In the genomic region with DNA sequence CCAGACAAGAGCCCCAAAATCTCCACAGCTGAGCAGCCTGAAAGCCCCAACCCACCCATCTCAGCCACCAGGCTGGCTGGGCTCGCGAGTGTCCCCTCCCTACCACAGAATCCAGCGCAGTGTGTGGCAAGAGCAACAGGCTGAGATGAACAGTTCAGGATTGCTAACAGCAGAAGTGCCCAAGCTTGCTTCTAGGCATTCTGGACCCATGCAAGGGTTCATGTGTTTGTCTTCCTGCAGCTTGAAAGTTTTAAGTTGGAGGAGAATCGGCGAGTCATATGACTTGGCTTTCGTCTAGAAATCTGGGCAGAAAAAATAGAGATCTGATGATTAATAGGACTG, we compare ENCODE assay signal across 8 mouse cellular contexts. TPM values are rescaled to one million over a fixed set of nuclear protein-coding genes. Genes with fewer than 3 reads are reported as not detected.
DNase-seq lines count a peak whose midpoint lies in the region; ATAC-seq and TF ChIP-seq lines count a peak whose summit lies in the region.

No protein-coding gene starts in this region.

- 0 out of 2 replicates have a peak overlapping the region, but pooled peaks have one; percentile 23 for H3K9ac ChIP-seq in limb, embryonic 15.5 days
- peak overlapping the region; percentile 45; the same call in 1 of the 2 replicates for H3K9ac ChIP-seq in stomach, postnatal 0 days (ENCODE audit: low read length)

- peak; percentile 38 for ATAC-seq in cerebellum, adult (ENCODE audit: insufficient number of reproducible peaks, low FRiP score, low TSS enrichment)
- ATAC-seq in megakaryocyte, adult 5-6 weeks (ENCODE audit: poor library complexity, severe bottlenecking) = no peak
- 0 out of 2 replicates have a peak, but pooled peaks have one; percentile 67 for ATAC-seq in limb, embryonic 15.5 days (ENCODE audit: insufficient number of reproducible peaks, low FRiP score, low TSS enrichment, low read depth)
- no peak for ATAC-seq in stomach, postnatal 0 days (ENCODE audit: low FRiP score, low TSS enrichment)
- no peak for ATAC-seq in frontal cortex, adult (ENCODE audit: low TSS enrichment)

- no peak for DNase-seq in cerebellum, adult 11-12 months
- no peak for DNase-seq in stomach, postnatal 0 days (ENCODE audit: low spot score)
- no peak for DNase-seq in cerebellum, adult 9-11 months

- H3K27ac ChIP-seq in limb, embryonic 15.5 days = no peak overlapping the region
- no peak overlapping the region for H3K27ac ChIP-seq in stomach, postnatal 0 days (replicated peaks)

- H3K36me3 ChIP-seq in megakaryocyte, embryonic 14.5 days (replicated peaks; ENCODE audit: low read length) = no peaks in the 10 kb centered on the region
- H3K36me3 ChIP-seq in limb, embryonic 15.5 days = no peaks in the 10 kb centered on the region
- no peaks in the 10 kb centered on the region for H3K36me3 ChIP-seq in stomach, postnatal 0 days (ENCODE audit: control insufficient read depth, insufficient read depth, low read length)

- under 1% methylated on average over 6 of the region's 6 CpGs for WGBS in limb, embryonic 15.5 days
- 0% methylated on average over 6 of the region's 6 CpGs for WGBS in stomach, postnatal 0 days

- peak overlapping the region; percentile 84 for H3K4me3 ChIP-seq in megakaryocyte, embryonic 14.5 days (replicated peaks)
- H3K4me3 ChIP-seq in limb, embryonic 15.5 days = peak overlapping the region; percentile 47
- H3K4me3 ChIP-seq in stomach, postnatal 0 days (ENCODE audit: low read depth, low read length) = peak overlapping the region; percentile 40

- H3K4me2 ChIP-seq in limb, embryonic 15.5 days = peak overlapping the region; percentile 75
- peak overlapping the region; percentile 73 for H3K4me2 ChIP-seq in stomach, postnatal 0 days (replicated peaks; ENCODE audit: low read depth)

- peaks cover 19% of the 10 kb centered on the region for H3K27me3 ChIP-seq in megakaryocyte, embryonic 14.5 days (replicated peaks)
- H3K27me3 ChIP-seq in limb, embryonic 15.5 days = peaks cover 18% of the 10 kb centered on the region
- H3K27me3 ChIP-seq in stomach, postnatal 0 days (ENCODE audit: control insufficient read depth, insufficient read depth, low read length) = no peaks in the 10 kb centered on the region

- TF ChIP-seq CTCF in stomach, postnatal 0 days (IDR thresholded peaks at IDR 0.05; ENCODE audit: low read depth) = no peak

- peaks cover 3% of the 10 kb centered on the region; the same call in 1 of the 2 replicates for H3K9me3 ChIP-seq in megakaryocyte, embryonic 14.5 days
- H3K9me3 ChIP-seq in limb, embryonic 15.5 days = no peaks in the 10 kb centered on the region
- H3K9me3 ChIP-seq in stomach, postnatal 0 days (ENCODE audit: control insufficient read depth, low read length) = no peaks in the 10 kb centered on the region

- peaks cover 13% of the 10 kb centered on the region for H3K4me1 ChIP-seq in megakaryocyte, embryonic 14.5 days
- H3K4me1 ChIP-seq in limb, embryonic 15.5 days = peaks cover 17% of the 10 kb centered on the region
- H3K4me1 ChIP-seq in stomach, postnatal 0 days (replicated peaks; ENCODE audit: control insufficient read depth, insufficient read depth) = no peaks in the 10 kb centered on the region

- no peak for TF ChIP-seq EP300 in stomach, postnatal 0 days (optimal IDR thresholded peaks at IDR 0.05)

RNA-seq across cellular contexts. Expression of gene Gabra4, which starts 43.1 kb away (rescaled TPM):
- polyA plus RNA-seq in megakaryocyte, embryonic 14.5 days (2012; ENCODE audit: insufficient read depth, low replicate concordance) = not detected in 2 replicates
- total RNA-seq in megakaryocyte, adult 5-6 weeks (2015) = not detected in 2 replicates
- total RNA-seq in megakaryocyte, adult 5-6 weeks (2017) = not detected in 2 replicates
- polyA plus RNA-seq in limb, embryonic 15.5 days (2015; fragmentation: Nextera tagmentation; extraction: Ambion mirVana) = 7.3 and 8.9 TPM in 2 replicates
- 1.0 and 1.5 TPM in 2 replicates for polyA plus RNA-seq in stomach, postnatal 0 days (2015; fragmentation: Nextera tagmentation; extraction: Ambion mirVana)

RNA-seq across cellular contexts. Expression of gene Gabrb1, which starts 43.3 kb away (rescaled TPM):
- polyA plus RNA-seq in megakaryocyte, embryonic 14.5 days (2012; ENCODE audit: insufficient read depth, low replicate concordance) = not detected in 2 replicates
- not detected in 2 replicates for total RNA-seq in megakaryocyte, adult 5-6 weeks (2015)
- under 0.01 TPM in 1 of 2 replicates, not detected in the other for total RNA-seq in megakaryocyte, adult 5-6 weeks (2017)
- polyA plus RNA-seq in limb, embryonic 15.5 days (2015; fragmentation: Nextera tagmentation; extraction: Ambion mirVana) = 1.8 and 1.9 TPM in 2 replicates
- 0.10 and 0.11 TPM in 2 replicates for polyA plus RNA-seq in stomach, postnatal 0 days (2015; fragmentation: Nextera tagmentation; extraction: Ambion mirVana)

Comparison
In these comparisons a context has a peak if more than half of its experiments do, and no peak if none do; other contexts are left out.
1. ATAC-seq: peak in cerebellum, adult (single experiment) and limb, embryonic 15.5 days (single experiment); none in megakaryocyte, adult 5-6 weeks (single experiment), stomach, postnatal 0 days (single experiment) and frontal cortex, adult (single experiment).
2. Peak in every context shown above with its lines, with median percentiles within 50 percentile points of each other: H3K4me3 ChIP-seq.